Mouse (Mus musculus): ENCODE results near the gene Nrip1.

Gene Nrip1

GRCm38 (mm10) chr16:76371614-76371917 lies 2.1 kb downstream of the Nrip1 start:
- no peak for DNase-seq

- DNase-seq: no peak
Observed at GRCm38 (mm10) chr16:76370716-76371613, 2.7 kb downstream of the Nrip1 start.

- peak; percentile 43 for DNase-seq
Observed at GRCm38 (mm10) chr16:76370041-76370715, 3.4 kb downstream of the Nrip1 start.

- no peak for DNase-seq
Observed at GRCm38 (mm10) chr16:76369236-76369635, 4.4 kb downstream of the Nrip1 start.

- DNase-seq: no peak
Observed at GRCm38 (mm10) chr16:76367261-76367908, 6.2 kb downstream of the Nrip1 start.

GRCm38 (mm10) chr16:76365790-76366406 lies 7.7 kb downstream of the Nrip1 start:
- no peak for DNase-seq

- DNase-seq: no peak
Observed at GRCm38 (mm10) chr16:76365237-76365636, 8.4 kb downstream of the Nrip1 start.

- no peak for DNase-seq
Observed at GRCm38 (mm10) chr16:76363641-76364040, 10.0 kb downstream of the Nrip1 start.

GRCm38 (mm10) chr16:76362982-76363381 lies 10.6 kb downstream of the Nrip1 start:
- DNase-seq: no peak

- no peak for DNase-seq
Observed at GRCm38 (mm10) chr16:76360441-76360840, 13.2 kb downstream of the Nrip1 start.

GRCm38 (mm10) chr16:76358757-76359156 lies 14.9 kb downstream of the Nrip1 start:
- DNase-seq: no peak

GRCm38 (mm10) chr16:76358128-76358748 lies 15.4 kb downstream of the Nrip1 start:
- DNase-seq: no peak

- no peak for DNase-seq
Observed at GRCm38 (mm10) chr16:76357155-76357554, 16.5 kb downstream of the Nrip1 start.

- no peak for DNase-seq
Observed at GRCm38 (mm10) chr16:76355947-76356550, 17.6 kb downstream of the Nrip1 start.

GRCm38 (mm10) chr16:76355267-76355666 lies 18.4 kb downstream of the Nrip1 start:
- DNase-seq: no peak

- no peak for DNase-seq
Observed at GRCm38 (mm10) chr16:76354841-76355240, 18.8 kb downstream of the Nrip1 start.

GRCm38 (mm10) chr16:76354289-76354688 lies 19.3 kb downstream of the Nrip1 start:
- DNase-seq: no peak

- no peak for DNase-seq
Observed at GRCm38 (mm10) chr16:76350922-76351321, 22.7 kb downstream of the Nrip1 start.

GRCm38 (mm10) chr16:76349053-76349452 lies 24.6 kb downstream of the Nrip1 start:
- no peak for DNase-seq

- DNase-seq: no peak
Observed at GRCm38 (mm10) chr16:76347719-76348421, 25.8 kb downstream of the Nrip1 start.

- no peak for DNase-seq
Observed at GRCm38 (mm10) chr16:76346371-76346770, 27.3 kb downstream of the Nrip1 start.
